Mouse (Mus musculus) bone marrow macrophage, adult 2 months (primary cell): ENCODE data around the gene Pitpna. TPM values are rescaled to one million over a fixed set of nuclear protein-coding genes. Genes with fewer than 3 reads are reported as not detected.
"Not testable (repeated sequence)": the region's sequence is repeated elsewhere in the genome, so short reads cannot be mapped to it uniquely, and the experiment has no call there.

Source experiments
- H3K27ac ChIP-seq: 2 replicates; pipeline ENCODE4 v1.5.1; 2012; ENCODE audit warnings: low read depth, low read length; ENCODE audit not compliant: insufficient read depth
- H3K4me1 ChIP-seq: 2 replicates; pipeline ENCODE4 v1.6.1; 2012; ENCODE audit warnings: low read length; ENCODE audit not compliant: control insufficient read depth, insufficient read depth
- H3K4me3 ChIP-seq: 2 replicates; pipeline ENCODE4 v1.5.1; 2012; ENCODE audit warnings: mild to moderate bottlenecking, low read length, moderate library complexity; ENCODE audit not compliant: insufficient read depth
- CTCF ChIP-seq: IDR thresholded peaks from 2 replicates; pipeline ENCODE4 v1.5.1; 2012; ENCODE audit warnings: low read depth, mild to moderate bottlenecking, low read length, moderate library complexity
- POLR2A ChIP-seq: IDR thresholded peaks from 2 replicates; pipeline ENCODE4 v1.6.1; 2012; ENCODE audit warnings: mild to moderate bottlenecking, low read depth, low read length, borderline replicate concordance
- polyA plus RNA-seq: library from polyadenylated mRNA; stranded (reverse); fragments of >200 nt; gene quantifications from 2 replicates; pipeline ENCODE4 v1.2.4, GENCODE M21; 2012; ENCODE audit not compliant: missing spikeins, insufficient read depth, insufficient read length

The Pitpna gene
- polyA plus RNA-seq, 1 experiment: 512 TPM

GRCm38 (mm10) chr11:75551321-75551720 lies 36.6 kb upstream of the Pitpna start:
- TF ChIP-seq POLR2A (no peak), CTCF (no peak)
- H3K4me1 ChIP-seq: peaks cover 56% of the 10 kb centered on the region
- peak overlapping the region; percentile 99 for H3K27ac ChIP-seq
- H3K4me3 ChIP-seq: no peak overlapping the region

- peaks cover 51% of the 10 kb centered on the region for H3K4me1 ChIP-seq
- TF ChIP-seq CTCF (no peak), POLR2A (no peak)
- no peak overlapping the region for H3K4me3 ChIP-seq
- peak overlapping the region; percentile 99 for H3K27ac ChIP-seq
Observed at GRCm38 (mm10) chr11:75551961-75552441, 35.9 kb upstream of the Pitpna start.

GRCm38 (mm10) chr11:75552906-75553482 lies 34.9 kb upstream of the Pitpna start:
- H3K4me1 ChIP-seq: peaks cover 42% of the 10 kb centered on the region
- TF ChIP-seq POLR2A (no peak), CTCF (no peak)
- peak overlapping the region; percentile 26 for H3K27ac ChIP-seq
- H3K4me3 ChIP-seq: no peak overlapping the region

GRCm38 (mm10) chr11:75556006-75556405 lies 31.9 kb upstream of the Pitpna start:
- peaks cover 39% of the 10 kb centered on the region for H3K4me1 ChIP-seq
- not testable (repeated sequence) for H3K4me3 ChIP-seq, H3K27ac ChIP-seq

GRCm38 (mm10) chr11:75557142-75557541 lies 30.8 kb upstream of the Pitpna start:
- H3K4me1 ChIP-seq: peaks cover 39% of the 10 kb centered on the region
- H3K27ac ChIP-seq: no peak overlapping the region
- TF ChIP-seq CTCF: no peak
- no peak for TF ChIP-seq POLR2A
- H3K4me3 ChIP-seq: no peak overlapping the region

GRCm38 (mm10) chr11:75558101-75558500 lies 29.8 kb upstream of the Pitpna start:
- Histone ChIP-seq H3K4me1 (peaks cover 43% of the 10 kb centered on the region), H3K4me3 (no peak overlapping the region), H3K27ac (no peak overlapping the region)
- no peak for TF ChIP-seq POLR2A
- TF ChIP-seq CTCF: no peak

GRCm38 (mm10) chr11:75559870-75560504 lies 27.9 kb upstream of the Pitpna start:
- TF ChIP-seq CTCF (no peak), POLR2A (no peak)
- H3K27ac ChIP-seq: peak overlapping the region; percentile 41
- H3K4me1 ChIP-seq: peaks cover 60% of the 10 kb centered on the region
- no peak overlapping the region for H3K4me3 ChIP-seq

- no peak overlapping the region for H3K4me3 ChIP-seq
- TF ChIP-seq CTCF: no peak
- no peak for TF ChIP-seq POLR2A
- peak overlapping the region; percentile 99 for H3K27ac ChIP-seq
- H3K4me1 ChIP-seq: peaks cover 68% of the 10 kb centered on the region
Observed at GRCm38 (mm10) chr11:75560530-75561409, 27.1 kb upstream of the Pitpna start.

GRCm38 (mm10) chr11:75561410-75561791 lies 26.5 kb upstream of the Pitpna start:
- Histone ChIP-seq H3K4me3 (no peak overlapping the region), H3K4me1 (peaks cover 74% of the 10 kb centered on the region), H3K27ac (peak overlapping the region; percentile 99)
- TF ChIP-seq POLR2A (no peak), CTCF (no peak)

GRCm38 (mm10) chr11:75562840-75563239 lies 25.1 kb upstream of the Pitpna start:
- TF ChIP-seq POLR2A: no peak
- TF ChIP-seq CTCF: no peak
- H3K27ac ChIP-seq: peak overlapping the region; percentile 99
- H3K4me1 ChIP-seq: peaks cover 87% of the 10 kb centered on the region
- H3K4me3 ChIP-seq: no peak overlapping the region
